Mouse (Mus musculus): ENCODE measurements at regions not wholly inside any gene's neighbourhood (a gene's known extent, or its start where the extent isn't known, plus 50 kb on each side); places are given as distances from the start of the nearest gene placed in this dataset.

DNA sequence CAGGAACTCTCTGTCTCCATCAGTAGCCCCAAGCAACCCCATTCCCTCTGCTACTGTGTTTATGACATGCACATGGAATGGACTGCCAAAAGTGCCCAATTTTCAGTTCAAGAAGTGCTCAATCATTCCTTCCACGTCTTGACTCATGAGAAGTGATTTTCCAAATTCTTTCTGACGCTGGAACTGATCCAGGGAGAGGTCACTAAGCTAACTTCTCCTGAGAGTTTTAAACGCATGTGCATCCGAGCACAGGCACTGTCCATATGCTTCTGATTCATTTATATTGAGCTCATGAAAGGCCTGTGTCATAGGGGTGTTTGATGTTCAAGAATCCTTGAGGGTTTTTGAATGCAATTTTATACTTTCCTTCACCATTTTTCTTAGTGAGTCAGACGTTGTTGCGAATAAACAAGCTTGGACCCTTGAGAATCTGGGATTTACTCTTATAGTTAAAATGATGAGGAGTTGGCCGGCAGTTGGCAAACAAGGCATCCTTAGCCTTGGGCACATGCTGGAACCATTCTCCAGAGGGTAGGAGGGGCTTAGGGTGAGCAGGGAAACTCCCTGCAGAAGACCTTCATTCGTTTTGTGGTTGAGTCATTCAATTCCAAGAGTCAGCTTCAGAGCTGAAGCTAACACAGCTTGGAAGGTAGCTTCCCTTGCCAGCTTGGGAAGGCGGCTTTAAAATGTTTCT is 206.9 kb upstream of the Gm15217 start:
- TF ChIP-seq CTCF (conservative IDR thresholded peaks at IDR 0.05; ENCODE audit: low read length) = no peak
- TF ChIP-seq NANOG (IDR thresholded peaks at IDR 0.05; ENCODE audit: borderline replicate concordance, low read length) = no peak
- TF ChIP-seq POU5F1 (IDR thresholded peaks at IDR 0.05; ENCODE audit: borderline replicate concordance, low read length) = no peak

Measured in E14TG2a.4 (cell line).